27 mouse cellular contexts compared by ENCODE assay signal in the genomic region with DNA sequence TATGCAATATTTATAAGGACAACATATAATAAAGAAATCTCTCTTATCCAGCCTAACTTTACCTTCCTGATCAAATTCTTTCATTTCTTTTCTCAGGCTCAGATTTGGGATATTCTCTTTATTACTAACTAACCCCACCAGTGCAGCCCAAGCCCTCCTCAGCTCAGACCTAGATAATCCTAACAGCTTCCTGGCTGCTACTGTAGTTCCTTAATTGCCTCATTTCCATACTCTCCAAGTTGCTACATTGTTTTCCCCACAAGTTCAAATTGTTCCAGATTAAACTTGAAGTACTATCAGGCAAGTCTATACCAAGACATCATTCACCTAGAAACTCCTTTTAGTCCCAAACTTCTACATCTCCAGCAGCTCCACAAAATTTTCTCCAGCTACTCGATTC. TPM values are rescaled to one million over a fixed set of nuclear protein-coding genes. Genes with fewer than 3 reads are reported as not detected.
DNase-seq lines count a peak whose midpoint lies in the region; ATAC-seq and TF ChIP-seq lines count a peak whose summit lies in the region.
"Had no signal": no experiment of that assay in that cellular context is flagged by ENCODE, and none has a peak within 500 bp of the region (broad histone marks: within the 10 kb centered on the region; RNA-seq: fewer than 3 reads in every experiment).

No protein-coding gene starts in this region.

- intact Hi-C loops in gastrocnemius, adult 2 months (cut with DNase I) = no loop called here

- H3K27ac ChIP-seq in gastrocnemius, adult 2 months = peak overlapping the region; percentile 31
- H3K27ac ChIP-seq: embryonic facial prominence, embryonic 10.5 days; embryonic facial prominence, embryonic 12.5 days; forebrain, embryonic 10.5 days; forebrain, embryonic 12.5 days had no signal

- ATAC-seq in granulocyte monocyte progenitor cell, adult 5-6 weeks (replicated peaks; ENCODE audit: poor library complexity, severe bottlenecking) = peak; percentile 74
- 0 out of 2 replicates have a peak, but pooled peaks have one; percentile 33 for ATAC-seq in megakaryocyte progenitor cell, adult 5-6 weeks (replicated peaks; ENCODE audit: poor library complexity)
- ATAC-seq: activated CD4-positive, CD25-positive, alpha-beta regulatory T cell, adult 4 months; CD4-positive, CD25-positive, alpha-beta regulatory T cell, adult 4 months; forebrain, embryonic 14.5 days; forebrain, embryonic 16.5 days; Patski had no signal

- no peak for TF ChIP-seq POLR2A in brain, embryonic 14.5 days (IDR thresholded peaks at IDR 0.05; ENCODE audit: borderline replicate concordance, extremely low read depth, insufficient read depth, insufficient read length, poor library complexity, severe bottlenecking)

- H3K4me3 ChIP-seq in gastrocnemius, adult 2 months = no peak overlapping the region
- H3K4me3 ChIP-seq: embryonic facial prominence, embryonic 10.5 days; embryonic facial prominence, embryonic 12.5 days; forebrain, embryonic 10.5 days; forebrain, embryonic 12.5 days had no signal

- no peak for TF ChIP-seq CTCF in gastrocnemius, adult 2 months (IDR thresholded peaks at IDR 0.05)
- no peak for TF ChIP-seq CTCF in brain, embryonic 14.5 days (IDR thresholded peaks at IDR 0.05; ENCODE audit: borderline replicate concordance, extremely low read depth, insufficient read depth, insufficient read length)

- no peak for DNase-seq in gastrocnemius, adult 2 months
- no peak for DNase-seq in gastrocnemius, postnatal 25 days
- peak; percentile 22 for DNase-seq in brain, embryonic 14.5 days (ENCODE audit: low read depth)
- no peak for DNase-seq in left cerebral cortex, adult 11 months (ENCODE audit: low spot score)
- no peak for DNase-seq in urinary bladder, adult 2 months (ENCODE audit: low spot score)
- no peak for DNase-seq in c-Kit-positive CD71-positive TER-119-positive erythroid progenitor cells, embryonic 14.5 days (ENCODE audit: low spot score)
- DNase-seq: adrenal gland, adult 8-10 months; adrenal gland, postnatal 14 days; adrenal gland, postnatal 36 days; B cell, adult 2 months; cerebellum, adult 11 months; cerebellum, adult 18-20 months; cerebellum, adult 8-10 months; cerebellum, adult 9-11 months; cerebellum, postnatal 14 days; cerebellum, postnatal 36 days had no signal

RNA-seq across cellular contexts. Expression of a gene that starts 36.9 kb away (rescaled TPM):
- 10 to 100 TPM; 19.8 to 20.2 TPM for total RNA-seq in gastrocnemius, adult 2 months (2021)
- total RNA-seq in gastrocnemius, postnatal 25 days (2021) = 10 to 100 TPM; 18.1 to 18.6 TPM
- 129 and 133 TPM in 2 replicates for polyA plus RNA-seq in brain, embryonic 14.5 days (2012; rRNA removed)
- total RNA-seq in granulocyte monocyte progenitor cell, adult 5-6 weeks (2014; fragmentation: Nextera tagmentation) = 53.8 and 60.4 TPM in 2 replicates
- total RNA-seq in granulocyte monocyte progenitor cell, adult 5-6 weeks (2017) = 32.3 and 40.1 TPM in 2 replicates
- 62.8 and 64.0 TPM in 2 replicates for total RNA-seq in megakaryocyte progenitor cell, adult 5-6 weeks (2015)
- 29.6 and 37.2 TPM in 2 replicates for total RNA-seq in megakaryocyte progenitor cell, adult 5-6 weeks (2017)
- polyA plus RNA-seq in urinary bladder, adult 2 months (2012; rRNA removed) = 44.5 and 47.8 TPM in 2 replicates
